Mouse (Mus musculus) urinary bladder, postnatal 25 days (tissue): ENCODE data around the gene Map2k2.
"Not testable (repeated sequence)": the region's sequence is repeated elsewhere in the genome, so short reads cannot be mapped to it uniquely, and the experiment has no call there.

Experiments
- DNase-seq: peaks from one replicate; pipeline ENCODE4 v3.0.0; 2022; ENCODE audit warnings: low spot score

Gene Map2k2

GRCm38 (mm10) chr10:81143845-81144437, 38.2 kb downstream of the Map2k2 start:
- no peak for DNase-seq

DNA sequence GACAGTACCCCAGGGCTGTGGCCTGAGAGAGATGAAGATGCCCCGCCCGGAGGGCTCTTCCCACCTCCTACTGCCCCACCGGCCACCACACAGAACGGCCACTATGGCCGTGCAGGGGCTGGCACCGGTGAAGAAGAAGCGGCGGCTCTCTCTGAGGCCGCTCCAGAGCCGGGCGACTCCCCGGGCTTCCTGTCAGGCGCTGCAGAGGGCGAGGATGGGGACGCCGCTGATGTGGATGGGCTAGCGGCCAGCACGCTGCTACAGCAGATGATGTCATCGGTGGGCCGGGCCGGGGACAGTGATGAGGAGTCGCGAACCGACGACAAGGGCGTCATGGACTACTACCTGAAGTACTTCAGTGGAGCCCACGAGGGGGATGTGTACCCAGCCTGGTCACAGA, 39.0 kb downstream of the Map2k2 start:
- DNase-seq = no peak

- DNase-seq = no peak
Observed at GRCm38 (mm10) chr10:81145307-81145706, 39.6 kb downstream of the Map2k2 start.

- DNase-seq = no peak
Observed at GRCm38 (mm10) chr10:81145778-81146177, 40.1 kb downstream of the Map2k2 start.

DNA sequence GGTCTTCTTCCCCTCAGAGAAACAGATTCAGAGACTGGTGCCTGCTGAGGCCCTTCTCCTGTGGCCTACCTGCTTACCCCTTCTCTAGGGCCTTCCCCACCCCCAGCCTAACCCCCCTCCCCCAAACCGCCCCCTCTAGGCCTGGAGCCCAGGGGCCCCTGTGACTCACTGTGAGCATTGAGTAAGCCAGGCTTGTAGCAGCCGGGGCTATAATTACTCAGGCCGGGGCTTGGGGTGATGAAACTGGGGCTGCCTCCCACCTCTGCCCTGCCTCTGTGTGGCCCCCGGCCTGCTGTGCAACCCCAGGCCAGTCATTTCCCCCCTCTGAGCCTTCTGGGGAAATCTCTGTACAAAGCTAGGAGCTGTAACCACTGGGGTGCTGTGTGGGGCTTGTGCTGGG, 40.6 kb downstream of the Map2k2 start:
- DNase-seq = no peak

- DNase-seq = no peak
Observed at GRCm38 (mm10) chr10:81151261-81151660, 45.5 kb downstream of the Map2k2 start.

DNA sequence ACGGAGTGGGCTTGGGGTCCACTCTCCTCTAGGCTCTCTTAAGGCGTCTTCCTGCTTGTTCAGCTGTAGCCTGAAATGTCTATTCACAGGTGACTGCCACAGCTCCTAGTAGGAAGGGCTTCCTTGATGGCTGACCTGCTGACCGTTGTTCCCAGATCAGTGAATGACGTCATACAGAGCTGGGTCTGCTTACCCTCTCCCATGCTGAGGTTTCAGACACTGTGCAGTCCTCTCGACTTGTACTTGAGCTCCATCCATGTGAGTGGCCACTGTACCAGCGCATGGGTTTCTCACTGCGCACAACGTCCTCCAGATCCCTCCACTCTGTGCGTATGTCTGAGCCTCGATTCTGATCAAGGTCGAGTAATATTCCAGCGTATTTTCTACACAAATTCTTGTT, 46.9 kb downstream of the Map2k2 start:
- no peak for DNase-seq

GRCm38 (mm10) chr10:81154313-81154712, 48.6 kb downstream of the Map2k2 start:
- DNase-seq = no peak

DNA sequence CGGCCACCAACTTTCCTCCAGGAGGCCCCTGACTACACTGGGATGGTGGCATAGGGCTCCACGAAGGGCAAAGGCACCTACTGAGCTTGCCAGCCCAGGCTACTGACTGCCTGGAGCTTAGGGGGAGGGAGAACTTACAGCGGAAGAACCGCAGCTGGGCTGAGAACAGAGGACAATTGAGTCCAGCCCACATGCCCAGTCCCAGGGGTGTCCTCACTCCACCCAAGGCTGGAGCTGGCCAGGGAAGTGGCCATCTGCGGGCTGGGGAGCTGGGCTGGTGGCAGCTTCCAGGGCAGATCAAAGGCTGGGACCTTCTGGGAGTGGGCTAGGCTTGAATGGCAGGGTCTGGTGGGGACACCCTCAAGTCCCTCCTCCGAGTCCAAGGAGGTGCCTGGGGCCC, 49.0 kb downstream of the Map2k2 start:
- no peak for DNase-seq

- DNase-seq = no peak
Observed at GRCm38 (mm10) chr10:81161602-81162317, 56.0 kb downstream of the Map2k2 start.

- DNase-seq = no peak
Observed at GRCm38 (mm10) chr10:81162318-81162652, 56.6 kb downstream of the Map2k2 start.

GRCm38 (mm10) chr10:81165118-81165517, 59.4 kb downstream of the Map2k2 start:
- no peak for DNase-seq

DNA sequence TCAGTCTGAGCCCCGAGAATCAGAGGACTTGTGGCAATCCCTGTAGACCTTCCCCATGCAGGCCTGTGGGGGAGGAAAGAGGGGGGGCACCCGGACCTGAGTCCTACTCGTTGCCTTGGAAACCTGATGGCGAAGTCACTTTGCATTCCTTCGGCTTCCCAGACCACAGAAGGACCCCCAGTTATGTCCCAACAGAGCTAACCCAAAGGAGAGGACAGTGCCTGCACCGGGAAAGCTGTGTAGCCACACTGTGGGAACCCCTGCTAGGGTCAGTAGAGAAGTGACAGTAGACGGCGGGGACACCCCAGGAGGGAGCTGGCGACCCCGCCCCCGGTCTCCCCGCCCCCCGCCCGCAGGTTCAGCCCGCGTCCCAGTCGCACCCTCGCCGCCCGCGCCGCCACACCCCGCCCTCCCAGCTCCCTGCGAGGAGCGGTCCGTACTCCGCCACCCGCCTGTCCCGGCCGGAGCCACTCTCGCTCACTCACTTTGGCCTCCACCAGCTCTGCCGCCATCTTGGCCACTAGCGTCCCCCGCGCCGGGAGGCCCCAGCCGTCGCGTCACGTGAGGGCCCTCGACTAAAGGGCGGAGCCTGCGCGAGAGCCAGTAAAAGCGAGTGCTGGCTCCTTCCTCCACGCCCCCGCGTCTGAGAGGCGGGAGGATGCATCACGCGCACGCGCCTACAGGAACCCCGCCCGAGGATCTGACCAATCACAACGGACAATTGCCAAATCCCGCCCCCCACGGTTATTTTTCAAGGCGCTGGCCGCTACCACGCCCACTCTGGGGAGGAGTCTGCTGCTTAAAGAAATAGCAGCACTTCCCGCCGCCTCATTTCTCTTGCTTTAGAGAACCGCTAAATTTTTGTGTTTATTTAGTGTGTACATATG, 61.7 kb downstream of the Map2k2 start, which contains the start of gene Pias4:
TSS of gene Pias4 (minus strand) at position 724 of the 887 bp plus-strand sequence.
- DNase-seq = peak; percentile 99

DNA sequence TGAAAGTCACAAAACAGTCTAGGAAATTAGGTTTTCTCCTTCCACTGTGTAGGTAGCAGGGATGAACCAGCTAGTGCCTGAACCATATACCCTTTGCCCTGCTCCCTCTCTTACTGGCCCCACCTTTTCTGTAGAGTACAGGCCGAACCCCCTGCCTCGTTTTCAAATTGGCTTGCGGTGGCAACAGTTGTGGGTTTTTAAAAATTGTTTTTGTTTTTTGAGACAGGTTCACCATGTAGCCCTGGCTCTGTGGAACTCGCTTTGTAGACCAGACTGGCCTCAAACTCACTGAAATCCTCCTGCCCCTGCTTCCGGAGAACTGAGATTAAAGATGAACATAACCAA, 62.3 kb downstream of the Map2k2 start:
- no peak for DNase-seq

GRCm38 (mm10) chr10:81168521-81169244, 63.0 kb downstream of the Map2k2 start:
- DNase-seq = peak; percentile 74

DNA sequence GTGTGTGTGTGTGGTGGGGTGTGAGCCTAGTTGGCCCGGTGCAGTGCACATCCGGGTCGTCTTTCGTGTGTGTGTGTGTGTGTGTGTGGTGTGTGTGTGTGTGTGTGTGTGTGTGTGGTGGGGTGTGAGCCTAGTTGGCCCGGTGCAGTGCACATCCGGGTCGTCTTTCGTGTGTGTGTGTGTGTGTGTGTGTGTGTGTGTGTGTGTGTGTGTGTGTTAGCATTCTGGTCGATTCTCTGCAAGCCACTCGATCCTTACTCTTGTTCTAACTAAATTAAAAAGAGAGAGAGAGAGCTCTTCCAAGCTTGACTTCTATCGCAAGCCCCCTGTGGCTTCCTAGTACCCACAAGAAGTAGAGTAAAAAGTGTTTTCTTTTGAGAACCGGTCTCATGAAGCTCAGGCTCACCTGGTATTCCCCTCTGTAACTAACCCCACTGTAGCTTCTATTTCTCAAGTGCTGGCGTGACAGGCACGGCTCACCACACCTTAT, 63.7 kb downstream of the Map2k2 start:
- not testable (repeated sequence) for DNase-seq

- DNase-seq = peak; percentile 77
Observed at GRCm38 (mm10) chr10:81173132-81173531, 67.4 kb downstream of the Map2k2 start.

DNA sequence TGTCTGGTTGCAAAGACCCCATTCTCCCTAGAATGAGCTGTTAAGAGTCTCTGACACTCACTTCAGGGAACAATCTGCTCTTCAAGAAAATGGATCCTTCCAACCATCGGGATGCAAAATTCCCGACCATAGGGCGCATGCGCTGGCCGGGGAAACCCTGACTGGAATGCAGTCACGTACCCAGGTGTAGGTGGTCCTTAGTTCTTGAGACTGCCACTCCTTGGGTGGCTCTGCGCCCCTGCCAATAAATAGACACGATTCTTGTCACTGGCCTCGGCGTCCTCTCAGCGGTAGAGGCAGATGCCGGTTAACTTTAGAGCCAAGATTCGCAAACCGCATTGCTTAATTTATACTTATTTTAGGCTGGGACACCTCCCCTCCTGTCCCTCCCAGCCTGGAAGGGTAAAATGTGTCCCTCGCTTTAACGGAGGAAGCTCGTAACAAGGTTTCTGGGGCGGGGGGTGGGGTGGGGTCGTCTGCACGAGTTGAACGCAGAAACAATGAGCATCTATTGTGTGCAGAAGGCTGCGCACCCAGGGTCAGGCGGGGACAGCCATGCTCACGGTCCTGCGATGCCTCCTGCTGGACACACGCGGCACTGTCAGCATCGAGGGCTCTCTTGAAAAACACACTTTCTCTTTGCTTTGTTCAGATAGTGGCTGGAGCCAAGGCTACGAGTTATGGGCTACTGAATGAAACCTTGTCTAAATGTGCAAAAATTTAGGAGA, 69.1 kb downstream of the Map2k2 start:
- peak; percentile 80 for DNase-seq

GRCm38 (mm10) chr10:81175345-81175701, 69.6 kb downstream of the Map2k2 start:
- DNase-seq = not testable (repeated sequence)

DNA sequence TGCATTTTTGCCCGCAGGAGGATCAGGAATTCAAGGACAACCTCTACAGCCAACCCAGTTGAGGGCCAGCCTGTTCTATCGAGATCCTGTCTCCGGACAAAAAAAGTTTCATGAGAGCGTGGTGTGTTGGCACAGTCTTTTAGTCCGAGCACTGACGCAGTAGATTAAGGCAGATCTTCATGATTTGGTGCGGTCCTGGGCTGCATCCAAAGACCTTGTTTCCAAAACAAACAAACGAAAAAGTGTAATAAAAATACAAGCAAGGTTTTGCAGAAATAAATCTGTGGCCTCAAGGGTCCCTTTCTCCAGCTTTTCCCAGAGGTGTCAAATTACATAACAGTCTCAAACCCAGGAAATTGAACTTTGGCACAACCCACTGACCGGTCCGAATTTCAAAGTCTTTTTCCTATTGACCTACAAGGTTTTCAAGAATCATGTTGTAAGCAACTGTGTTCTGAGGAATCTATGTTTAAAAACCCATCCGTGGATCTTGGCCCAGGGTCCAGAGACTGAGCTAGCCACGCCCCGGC, 70.3 kb downstream of the Map2k2 start:
- no peak for DNase-seq
